Mouse (Mus musculus) midbrain, embryonic 16.5 days (tissue): ENCODE results near the gene Tm9sf4. TPM values are rescaled to one million over a fixed set of nuclear protein-coding genes. Genes with fewer than 3 reads are reported as not detected.

Experiments
- ATAC-seq: fragments of 200-750 bp; cut with Nextera tagmentation; 2 replicates; pipeline ENCODE4 v1.8.0; 2017; ENCODE audit warnings: moderate TSS enrichment
- H3K27ac ChIP-seq: fragments of 300-500 bp; sonication (generic); 2 replicates; pipeline ENCODE4 v1.5.1; 2014; ENCODE audit warnings: mild to moderate bottlenecking, low read length, mixed read lengths
- H3K27me3 ChIP-seq: fragments of 300-500 bp; sonication (generic); 2 replicates; pipeline ENCODE4 v1.6.1; 2014; ENCODE audit warnings: low read depth, low read length, mixed read lengths; ENCODE audit not compliant: control insufficient read depth, insufficient read depth
- H3K36me3 ChIP-seq: fragments of 300-500 bp; sonication (generic); 2 replicates; pipeline ENCODE4 v1.6.1; 2014; ENCODE audit warnings: mild to moderate bottlenecking, low read length, moderate library complexity, mixed read lengths; ENCODE audit not compliant: control insufficient read depth, insufficient read depth
- H3K4me1 ChIP-seq: fragments of 300-500 bp; sonication (generic); 2 replicates; pipeline ENCODE4 v1.6.1; 2014; ENCODE audit warnings: mild to moderate bottlenecking, low read length, mixed read lengths; ENCODE audit not compliant: control insufficient read depth, insufficient read depth
- H3K4me2 ChIP-seq: fragments of 300-500 bp; sonication (generic); 2 replicates; pipeline ENCODE4 v1.6.1; 2014; ENCODE audit warnings: mild to moderate bottlenecking, low read length, mixed read lengths
- H3K4me3 ChIP-seq: fragments of 300-500 bp; sonication (generic); 2 replicates; pipeline ENCODE4 v1.5.1; 2014; ENCODE audit warnings: low read depth, mild to moderate bottlenecking, low read length, moderate library complexity, mixed read lengths
- H3K9ac ChIP-seq: fragments of 300-500 bp; sonication (generic); 2 replicates; pipeline ENCODE4 v1.6.1; 2014; ENCODE audit warnings: low read depth, low read length, mixed read lengths
- H3K9me3 ChIP-seq: fragments of 300-500 bp; sonication (generic); replicated peaks from 2 replicates; pipeline ENCODE4 v1.6.1; 2014; ENCODE audit warnings: mild to moderate bottlenecking, low read length, mixed read lengths; ENCODE audit not compliant: control insufficient read depth, poor library complexity, severe bottlenecking
- WGBS: fragments of 180-500 bp; shearing (Covaris S2); extraction: QIAGEN DNeasy Blood & Tissue Kit; methylation state at CpG from one replicate; pipeline ENCODE4 v1.1.7; 2014; 5-methylcytosine and 5-hydroxymethylcytosine counted together
- polyA plus RNA-seq: library from polyadenylated mRNA; unstranded; fragments of >200 nt; fragmentation: Nextera tagmentation; extraction: Ambion mirVana; gene quantifications from 2 replicates; pipeline ENCODE4 v1.2.1, GENCODE M21; 2015

Gene Tm9sf4
- polyA plus RNA-seq, 1 experiment from 2014 or later = 85.8 TPM

DNA sequence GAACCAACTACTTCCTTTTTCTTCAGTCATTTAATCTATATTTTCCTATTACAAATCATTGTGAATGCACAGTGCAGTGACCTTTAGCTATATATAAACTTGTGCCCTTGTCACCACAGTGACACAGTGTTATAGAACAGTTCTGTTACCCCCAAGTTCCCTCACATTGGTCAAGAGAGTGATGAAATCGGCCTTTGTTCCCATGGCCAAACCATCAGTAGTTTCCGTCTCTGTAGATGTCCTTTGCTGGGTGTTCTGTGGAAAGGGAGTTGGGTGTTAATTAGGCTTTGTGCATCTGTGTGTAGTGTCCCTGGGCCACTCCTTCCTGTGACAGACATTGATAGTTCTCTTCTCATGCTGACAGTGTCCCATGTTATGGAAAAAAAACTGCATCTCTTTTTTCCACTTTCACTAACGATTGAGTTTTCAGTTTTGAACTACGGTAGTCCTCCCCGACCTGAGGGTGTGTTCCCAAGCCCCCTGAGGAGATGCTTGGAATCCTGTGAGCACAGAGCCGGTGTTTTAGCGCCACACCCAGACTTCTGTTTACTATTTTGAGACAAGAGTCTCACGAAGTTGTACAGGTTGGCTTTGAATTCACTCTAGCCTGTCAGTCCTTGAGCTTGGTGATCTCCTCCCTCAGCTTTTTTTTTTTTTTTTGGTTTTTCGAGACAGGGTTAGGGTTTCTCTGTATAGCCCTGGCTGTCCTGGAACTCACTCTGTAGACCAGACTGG is 9.6 kb downstream of the Tm9sf4 start:
- Histone ChIP-seq H3K4me1 (peaks cover 8% of the 10 kb centered on the region), H3K4me2 (no peak overlapping the region), H3K36me3 (no peaks in the 10 kb centered on the region), H3K27ac (no peak overlapping the region), H3K27me3 (no peaks in the 10 kb centered on the region), H3K9me3 (no peaks in the 10 kb centered on the region), H3K4me3 (no peak overlapping the region), H3K9ac (no peak overlapping the region)
- 92% methylated on average over 9 of the region's 9 CpGs for WGBS
- ATAC-seq = no peak

DNA sequence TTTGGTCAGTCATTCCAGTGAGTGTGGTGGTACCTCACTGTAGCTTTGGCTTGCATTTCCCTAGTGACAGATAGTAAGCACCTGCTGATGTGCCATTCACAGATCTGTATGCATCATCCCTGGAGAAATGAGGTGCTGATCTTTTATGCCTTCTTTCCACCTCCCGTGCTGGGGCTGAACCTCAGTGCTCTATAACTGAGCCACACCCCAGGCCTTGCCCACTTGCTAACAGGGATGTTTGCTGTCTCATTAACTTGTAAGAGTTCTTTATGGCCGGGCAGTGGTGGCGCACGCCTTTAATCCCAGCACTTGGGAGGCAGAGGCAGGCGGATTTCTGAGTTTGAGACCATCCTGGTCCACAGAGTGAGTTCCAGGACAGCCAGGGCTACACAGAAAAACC is 10.9 kb downstream of the Tm9sf4 start:
- WGBS = 94% methylated on average over 5 of the region's 5 CpGs
- no peak for ATAC-seq
- H3K4me3 ChIP-seq = no peak overlapping the region
- no peaks in the 10 kb centered on the region for H3K9me3 ChIP-seq
- H3K9ac ChIP-seq = no peak overlapping the region
- peaks cover 8% of the 10 kb centered on the region for H3K4me1 ChIP-seq
- H3K27ac ChIP-seq = no peak overlapping the region
- H3K36me3 ChIP-seq = no peaks in the 10 kb centered on the region
- H3K27me3 ChIP-seq = no peaks in the 10 kb centered on the region
- H3K4me2 ChIP-seq = no peak overlapping the region

DNA sequence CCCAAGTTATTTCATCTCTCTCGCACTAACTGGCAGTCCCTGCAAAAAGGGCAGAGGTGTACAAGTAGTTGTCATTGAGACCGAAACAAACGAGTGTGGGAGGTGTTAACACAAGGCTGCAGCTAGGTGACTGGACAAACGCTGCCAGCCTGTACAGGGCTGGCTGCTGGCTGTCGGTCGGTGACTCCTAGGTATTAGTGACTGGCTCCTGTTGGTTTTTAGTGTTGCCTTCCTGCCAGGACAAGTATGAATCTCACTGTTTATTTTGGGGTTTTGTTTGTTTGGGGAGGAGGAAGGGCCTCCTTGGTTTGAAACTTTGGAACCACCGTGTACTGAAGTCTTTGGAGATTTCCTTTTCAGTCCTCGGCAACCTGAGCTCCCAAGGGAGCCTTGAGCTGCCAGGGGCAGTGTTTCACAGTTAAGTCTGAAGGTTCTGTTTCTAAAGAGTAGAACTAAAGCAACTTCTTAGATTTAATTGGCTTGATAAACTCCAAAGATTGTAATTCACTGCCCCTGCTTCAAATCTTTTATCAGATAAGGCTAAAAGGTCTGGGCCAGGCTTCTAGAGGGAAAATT is 15.0 kb downstream of the Tm9sf4 start:
- no peak overlapping the region for H3K4me2 ChIP-seq
- no peaks in the 10 kb centered on the region for H3K4me1 ChIP-seq
- WGBS = 76% methylated on average over 8 of the region's 8 CpGs
- H3K4me3 ChIP-seq = no peak overlapping the region
- H3K9me3 ChIP-seq = no peaks in the 10 kb centered on the region
- H3K27me3 ChIP-seq = no peaks in the 10 kb centered on the region
- peaks cover under 1% of the 10 kb centered on the region; the same call in 1 of the 2 replicates for H3K36me3 ChIP-seq
- no peak overlapping the region for H3K27ac ChIP-seq
- ATAC-seq = no peak
- no peak overlapping the region for H3K9ac ChIP-seq

DNA sequence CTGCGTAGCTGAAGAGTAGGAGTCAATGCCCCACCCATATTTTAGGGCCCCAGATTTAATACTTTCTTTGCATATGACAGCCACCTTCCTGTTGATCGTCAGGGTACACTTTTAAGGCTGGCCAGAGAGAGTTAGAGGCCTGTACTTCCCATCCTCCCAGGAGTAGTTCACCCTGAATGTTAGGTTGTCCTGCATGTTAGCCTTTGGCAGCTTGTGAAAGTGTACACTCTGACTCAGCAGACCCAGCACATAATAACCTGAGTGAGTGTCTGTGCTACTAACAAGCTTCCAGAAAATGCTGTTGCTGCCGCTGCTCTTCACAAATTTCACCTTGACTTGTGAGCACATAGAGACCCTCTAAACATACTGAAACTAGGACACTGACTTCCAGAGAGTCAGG is 16.1 kb downstream of the Tm9sf4 start:
- ATAC-seq = no peak

DNA sequence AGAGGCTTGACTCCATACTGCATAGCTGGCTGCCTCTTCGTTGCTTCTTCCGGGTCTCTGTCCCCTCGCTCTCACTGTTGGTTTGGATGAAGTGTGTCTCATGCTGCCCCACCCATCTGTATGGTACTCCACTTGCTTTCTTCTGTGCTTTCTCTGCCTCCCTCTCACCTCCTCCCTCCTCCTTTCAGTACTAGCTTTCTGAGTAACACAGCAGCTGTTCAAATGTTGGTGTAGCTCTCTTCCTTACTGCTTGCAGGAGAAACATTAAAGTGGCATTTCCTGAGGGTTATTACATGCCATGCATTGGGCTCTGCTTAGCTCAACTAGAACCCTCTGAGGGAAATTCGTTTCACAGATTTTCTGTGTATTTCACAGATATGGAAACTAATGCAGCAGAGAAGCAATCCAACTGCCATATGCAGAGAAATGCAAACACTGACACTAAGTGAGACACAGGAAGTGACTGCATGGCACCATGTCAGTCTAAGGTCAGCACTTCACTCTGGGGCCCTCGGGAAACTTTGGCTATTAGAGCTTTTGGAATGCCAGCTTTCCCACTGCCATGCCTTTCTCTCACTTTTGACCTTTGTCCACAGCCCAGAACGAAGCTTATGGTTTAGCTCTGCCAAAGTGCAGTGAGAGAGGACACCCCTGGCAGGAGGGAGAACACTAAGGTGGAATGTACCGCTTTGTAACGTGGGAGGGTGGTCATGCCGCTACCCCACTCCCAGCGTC is 18.2 kb downstream of the Tm9sf4 start:
- H3K4me3 ChIP-seq = no peak overlapping the region
- ATAC-seq = no peak
- WGBS = 87% methylated on average over 10 of the region's 10 CpGs
- H3K9me3 ChIP-seq = no peaks in the 10 kb centered on the region
- peaks cover 19% of the 10 kb centered on the region for H3K36me3 ChIP-seq
- H3K27me3 ChIP-seq = no peaks in the 10 kb centered on the region
- H3K4me2 ChIP-seq = no peak overlapping the region
- H3K4me1 ChIP-seq = no peaks in the 10 kb centered on the region
- H3K27ac ChIP-seq = no peak overlapping the region
- no peak overlapping the region for H3K9ac ChIP-seq

More for the DNA sequence above, 16.1 kb downstream of the Tm9sf4 start:
- 94% methylated on average over 3 of the region's 3 CpGs for WGBS
- Histone ChIP-seq H3K4me2 (no peak overlapping the region), H3K36me3 (peaks cover 7% of the 10 kb centered on the region), H3K4me3 (no peak overlapping the region), H3K27ac (no peak overlapping the region), H3K9ac (no peak overlapping the region), H3K9me3 (no peaks in the 10 kb centered on the region), H3K27me3 (no peaks in the 10 kb centered on the region), H3K4me1 (no peaks in the 10 kb centered on the region)

DNA sequence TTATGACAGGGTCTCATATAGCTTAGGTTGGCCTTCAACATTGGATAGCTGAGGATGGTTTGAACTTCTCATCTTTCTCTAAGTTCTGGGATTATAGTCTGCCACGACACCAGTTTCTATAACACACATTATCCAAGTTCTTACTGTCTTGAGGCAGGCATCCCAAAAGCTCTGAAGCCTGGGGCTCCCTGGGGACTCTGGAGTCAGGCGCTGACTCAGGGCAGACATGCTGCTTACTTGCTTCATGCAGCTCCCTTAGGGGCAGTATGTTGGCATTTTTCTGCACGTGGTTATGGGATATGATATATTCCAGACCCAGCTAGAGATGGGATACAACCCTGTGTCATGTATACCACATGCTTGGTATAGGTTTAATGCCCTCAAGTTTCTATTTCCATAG is 18.9 kb downstream of the Tm9sf4 start:
- no peak for ATAC-seq
- H3K4me2 ChIP-seq = no peak overlapping the region
- no peak overlapping the region for H3K27ac ChIP-seq
- peaks cover 21% of the 10 kb centered on the region for H3K36me3 ChIP-seq
- no peak overlapping the region for H3K9ac ChIP-seq
- 80% methylated on average over 3 of the region's 3 CpGs for WGBS
- H3K9me3 ChIP-seq = no peaks in the 10 kb centered on the region
- H3K4me3 ChIP-seq = no peak overlapping the region
- H3K27me3 ChIP-seq = no peaks in the 10 kb centered on the region
- no peaks in the 10 kb centered on the region for H3K4me1 ChIP-seq

DNA sequence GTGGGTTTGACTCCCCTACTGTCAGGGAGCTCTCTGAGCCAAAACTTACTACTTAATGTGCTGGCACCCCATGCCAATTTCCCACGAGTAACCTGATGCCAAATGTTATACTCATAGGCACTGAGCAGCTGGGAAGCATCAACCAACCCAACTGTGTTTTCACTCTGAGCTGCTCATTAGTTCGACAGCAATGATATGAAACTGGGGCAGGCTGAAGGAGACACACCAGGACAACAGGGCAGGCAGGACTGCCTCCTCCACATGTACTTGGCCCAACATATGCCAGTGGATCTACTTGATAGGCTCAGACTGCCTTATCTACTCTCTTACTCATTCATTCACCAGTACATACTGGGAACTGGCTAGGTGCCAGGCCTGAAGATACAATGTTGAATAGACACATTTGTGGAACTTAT is 25.1 kb downstream of the Tm9sf4 start:
- ATAC-seq = no peak
- Histone ChIP-seq H3K4me1 (no peaks in the 10 kb centered on the region), H3K27ac (no peak overlapping the region), H3K4me2 (no peak overlapping the region), H3K27me3 (no peaks in the 10 kb centered on the region), H3K36me3 (peaks cover 43% of the 10 kb centered on the region), H3K9me3 (no peaks in the 10 kb centered on the region), H3K9ac (no peak overlapping the region), H3K4me3 (no peak overlapping the region)
- 89% methylated on average over 2 of the region's 2 CpGs for WGBS

DNA sequence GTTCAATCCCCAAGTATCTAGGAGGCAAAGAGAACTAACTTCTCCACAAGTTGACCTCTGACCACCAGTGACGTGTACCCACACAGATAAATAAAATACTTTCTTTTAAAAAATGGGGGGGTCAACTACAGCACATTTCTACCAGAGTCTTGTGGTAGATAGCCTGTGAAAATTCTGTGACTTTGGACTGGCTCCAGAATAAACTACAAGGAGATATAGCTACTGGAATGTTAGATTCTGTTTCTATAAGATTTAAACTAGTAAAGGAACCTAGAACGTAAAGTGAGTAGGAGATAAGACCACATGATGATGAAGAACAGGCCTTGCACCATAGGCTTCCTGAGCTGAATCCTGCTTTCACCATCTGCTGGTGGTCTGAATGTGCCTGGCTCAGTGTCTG is 26.7 kb downstream of the Tm9sf4 start:
- Histone ChIP-seq H3K27ac (no peak overlapping the region), H3K36me3 (peaks cover 46% of the 10 kb centered on the region)

DNA sequence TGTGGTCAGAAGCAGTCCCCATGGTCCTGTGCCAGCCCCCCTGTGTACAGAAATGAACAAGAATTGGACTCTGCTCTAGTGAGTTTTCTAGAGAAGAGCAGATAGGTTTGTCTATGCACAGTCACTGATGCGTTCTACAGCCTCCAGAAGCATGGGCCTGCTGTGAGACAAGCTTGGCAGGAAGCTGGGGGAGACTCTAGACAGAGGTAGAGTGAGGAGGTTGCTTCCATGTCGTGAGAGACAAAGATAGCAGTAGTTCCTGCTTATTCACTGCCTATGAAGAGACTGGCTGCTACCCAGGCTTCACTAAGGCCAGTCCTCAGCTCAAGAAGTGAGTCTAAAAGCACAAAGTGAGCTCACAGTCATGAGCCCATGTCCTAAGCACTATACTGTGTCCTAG is 30.1 kb downstream of the Tm9sf4 start:
- H3K4me1 ChIP-seq = no peaks in the 10 kb centered on the region
- H3K4me2 ChIP-seq = no peak overlapping the region
- 82% methylated on average over 2 of the region's 2 CpGs for WGBS
- H3K4me3 ChIP-seq = no peak overlapping the region
- no peaks in the 10 kb centered on the region for H3K9me3 ChIP-seq
- ATAC-seq = no peak
- H3K27me3 ChIP-seq = no peaks in the 10 kb centered on the region
- H3K27ac ChIP-seq = no peak overlapping the region
- peaks cover 54% of the 10 kb centered on the region for H3K36me3 ChIP-seq
- H3K9ac ChIP-seq = no peak overlapping the region

More for the DNA sequence above, 26.7 kb downstream of the Tm9sf4 start:
- Histone ChIP-seq H3K4me3 (no peak overlapping the region), H3K9ac (no peak overlapping the region), H3K27me3 (no peaks in the 10 kb centered on the region), H3K4me2 (no peak overlapping the region), H3K9me3 (no peaks in the 10 kb centered on the region), H3K4me1 (no peaks in the 10 kb centered on the region)
- WGBS = 97% methylated on average over 2 of the region's 2 CpGs
- no peak for ATAC-seq
